9 mouse cellular contexts compared by ENCODE assay signal in the genomic region with DNA sequence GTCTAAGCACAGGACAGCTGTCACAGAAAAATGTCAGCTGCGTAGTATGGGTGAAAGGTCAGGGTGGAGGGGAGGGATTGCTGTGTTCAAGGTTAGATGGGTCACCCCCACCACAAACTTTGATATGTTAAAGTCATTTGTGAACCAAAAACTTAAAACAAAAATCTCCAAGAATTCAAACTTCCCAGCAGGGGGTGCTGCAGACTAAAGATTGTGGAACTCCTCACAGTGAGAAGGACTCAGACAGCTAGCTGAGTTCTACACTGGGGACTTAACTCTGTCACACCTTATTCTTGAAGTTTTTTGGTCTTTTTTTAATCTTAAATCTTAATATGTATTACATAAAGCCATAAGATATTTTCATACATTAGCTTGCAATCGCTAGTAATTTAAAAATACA. TPM values are rescaled to one million over a fixed set of nuclear protein-coding genes. Genes with fewer than 3 reads are reported as not detected.
DNase-seq lines count a peak whose midpoint lies in the region; ATAC-seq and TF ChIP-seq lines count a peak whose summit lies in the region.
"Had no signal": no experiment of that assay in that cellular context is flagged by ENCODE, and none has a peak within 500 bp of the region (broad histone marks: within the 10 kb centered on the region; RNA-seq: fewer than 3 reads in every experiment).

No protein-coding gene starts in this region.

- ATAC-seq in kidney, embryonic 16.5 days (ENCODE audit: low FRiP score, low TSS enrichment): no peak

- no peak overlapping the region for H3K4me2 ChIP-seq in kidney, embryonic 16.5 days (replicated peaks; ENCODE audit: low read depth, low read length)
- H3K4me2 ChIP-seq: neural tube, embryonic 12.5 days had no signal

- H3K9me3 ChIP-seq in kidney, embryonic 16.5 days (ENCODE audit: low read length): 0 out of 2 replicates have a peak, but pooled peaks cover 2% of the 10 kb centered on the region
- H3K9me3 ChIP-seq: neural tube, embryonic 12.5 days had no signal

- no peak overlapping the region for H3K4me3 ChIP-seq in kidney, adult 2 months (ENCODE audit: insufficient read depth, low read depth, low read length)
- H3K4me3 ChIP-seq in kidney, embryonic 16.5 days (ENCODE audit: low read length): no peak overlapping the region
- H3K4me3 ChIP-seq: neural tube, embryonic 12.5 days had no signal

- H3K27me3 ChIP-seq in kidney, adult 2 months (replicated peaks; ENCODE audit: control insufficient read depth, insufficient read depth, low read length): no peaks in the 10 kb centered on the region
- no peaks in the 10 kb centered on the region for H3K27me3 ChIP-seq in kidney, embryonic 16.5 days (ENCODE audit: insufficient read depth, low read length)
- H3K27me3 ChIP-seq: neural tube, embryonic 12.5 days had no signal

- no peak overlapping the region for H3K9ac ChIP-seq in kidney, embryonic 16.5 days (replicated peaks; ENCODE audit: low read length)
- H3K9ac ChIP-seq: neural tube, embryonic 12.5 days had no signal

- no peak for TF ChIP-seq POLR2A in kidney, adult 2 months (IDR thresholded peaks at IDR 0.05; ENCODE audit: low read depth, low read length)

- no peaks in the 10 kb centered on the region; the same call in 1 of the 2 replicates for H3K4me1 ChIP-seq in kidney, adult 2 months (ENCODE audit: control insufficient read depth, insufficient read depth, low read length)
- H3K4me1 ChIP-seq in kidney, embryonic 16.5 days (ENCODE audit: insufficient read depth, low read length): peaks cover 7% of the 10 kb centered on the region

- H3K36me3 ChIP-seq in kidney, adult 2 months (ENCODE audit: control insufficient read depth, insufficient read depth, low read length): peaks cover 1% of the 10 kb centered on the region; the same call in 1 of the 2 replicates
- H3K36me3 ChIP-seq in kidney, embryonic 16.5 days (ENCODE audit: insufficient read depth, low read length): peaks cover 36% of the 10 kb centered on the region

- H3K27ac ChIP-seq in kidney, adult 2 months (ENCODE audit: insufficient read depth, low read depth, low read length): no peak overlapping the region
- H3K27ac ChIP-seq in kidney, embryonic 16.5 days (ENCODE audit: low read length): no peak overlapping the region
- H3K27ac ChIP-seq: neural tube, embryonic 12.5 days had no signal

- 85% methylated on average over 2 of the region's 2 CpGs for WGBS in kidney, adult 2 months
- WGBS in kidney, embryonic 16.5 days: 78% methylated on average over 2 of the region's 2 CpGs

- DNase-seq in adrenal gland, adult 18-20 months (ENCODE audit: low spot score in 2 of 2): peak; percentile 31 to 32
- DNase-seq in adrenal gland, postnatal 4 days (ENCODE audit: low spot score in 2 of 2): no peak
- DNase-seq in kidney, adult 2 months: peak; percentile 59
- DNase-seq in NIH3T3 (ENCODE audit: low read depth): peak; percentile 61
- peak; percentile 36 to 78 for DNase-seq in kidney, postnatal 36 days
- DNase-seq in spleen, postnatal 4 days (ENCODE audit: low spot score in 2 of 2): peak; percentile 32 to 69
- DNase-seq in urinary bladder, postnatal 4 days (ENCODE audit: low spot score in 2 of 2): no peak

- TF ChIP-seq CTCF in kidney, adult 2 months (conservative IDR thresholded peaks at IDR 0.05; ENCODE audit: insufficient read depth, insufficient read length, low read depth, low read length): peak; percentile 28; the same call in 1 of the 2 replicates

RNA-seq across cellular contexts. Expression of gene Prep, which starts 31.7 kb away (rescaled TPM):
- total RNA-seq in adrenal gland, adult 18-20 months (2021): 10 to 100 TPM; 11.2 to 21.5 TPM
- 10 to 100 TPM; 21.2 to 21.6 TPM for total RNA-seq in adrenal gland, postnatal 4 days (2021)
- 6.6 and 7.0 TPM in 2 replicates for polyA plus RNA-seq in kidney, adult 2 months (2012; rRNA removed)
- 26.6 and 26.7 TPM in 2 replicates for polyA plus RNA-seq in kidney, embryonic 16.5 days (2015; fragmentation: Nextera tagmentation; extraction: Ambion mirVana)

Comparison
In these comparisons a context has a peak if more than half of its experiments do, and no peak if none do; other contexts are left out.
1. DNase-seq: peak in adrenal gland, adult 18-20 months (2 of 2), kidney, adult 2 months (single experiment), NIH3T3 (single experiment), kidney, postnatal 36 days (2 of 2) and spleen, postnatal 4 days (2 of 2); none in adrenal gland, postnatal 4 days (0 of 2) and urinary bladder, postnatal 4 days (0 of 2).